Mouse (Mus musculus) myocyte (in vitro differentiated cells): ENCODE results near the gene Polr3f. TPM values are rescaled to one million over a fixed set of nuclear protein-coding genes. Genes with fewer than 3 reads are reported as not detected.

Source experiments
- H3K27me3 ChIP-seq: one replicate; pipeline ENCODE4 v1.6.1; 2011; ENCODE audit not compliant: control insufficient read depth, insufficient read depth, insufficient read length
- H3K36me3 ChIP-seq: one replicate; pipeline ENCODE4 v1.6.1; 2011; ENCODE audit not compliant: control insufficient read depth, insufficient read depth
- H3K4me2 ChIP-seq: one replicate; pipeline ENCODE4 v1.6.1; 2011; ENCODE audit warnings: low read depth, control low read depth
- H3K4me3 ChIP-seq: one replicate; pipeline ENCODE4 v1.5.1; 2011; ENCODE audit warnings: mild to moderate bottlenecking, control low read depth, moderate library complexity
- H3K79me2 ChIP-seq: one replicate; pipeline ENCODE4 v1.6.1; 2011; ENCODE audit not compliant: control insufficient read depth, insufficient read depth
- H3ac ChIP-seq: one replicate; pipeline ENCODE4 v1.6.1; 2011; ENCODE audit not compliant: control insufficient read depth, insufficient read length
- CEBPB ChIP-seq: IDR thresholded peaks from 2 replicates; pipeline ENCODE4 v1.6.1; 2011; ENCODE audit warnings: mild to moderate bottlenecking, moderate library complexity; ENCODE audit not compliant: poor library complexity, insufficient read depth, severe bottlenecking
- E2F4 ChIP-seq: IDR thresholded peaks from one replicate; pipeline ENCODE4 v1.6.1; 2011; ENCODE audit warnings: mild to moderate bottlenecking, control low read depth, moderate library complexity; ENCODE audit not compliant: insufficient read depth
- MAX ChIP-seq: IDR thresholded peaks from one replicate; pipeline ENCODE4 v1.6.1; 2011; ENCODE audit warnings: low read depth, mild to moderate bottlenecking, control low read depth
- MYOD1 ChIP-seq, 3 experiments: IDR thresholded peaks; one replicate each; pipeline ENCODE4 v1.6.1; 2011; ENCODE audit warnings: control low read depth in 2 of 3, low read depth in 2 of 3, mild to moderate bottlenecking in 2 of 3, moderate library complexity in 1 of 3; ENCODE audit not compliant: insufficient read length in 2 of 3, control insufficient read depth in 1 of 3
- MYOG ChIP-seq, 3 experiments: IDR thresholded peaks; one replicate each; pipeline ENCODE4 v1.6.1; 2011; ENCODE audit warnings: control low read depth in 2 of 3, low read depth in 2 of 3, mild to moderate bottlenecking in 2 of 3; ENCODE audit not compliant: insufficient read length in 2 of 3, control insufficient read depth in 1 of 3, insufficient read depth in 1 of 3
- POLR2A ChIP-seq: IDR thresholded peaks from one replicate; pipeline ENCODE4 v1.6.1; 2011; ENCODE audit warnings: low read depth, mild to moderate bottlenecking, control low read depth, moderate library complexity; ENCODE audit not compliant: insufficient read length
- POLR2AphosphoS2 ChIP-seq: IDR thresholded peaks from one replicate; pipeline ENCODE4 v1.6.1; 2011; ENCODE audit warnings: low read depth, control low read depth; ENCODE audit not compliant: insufficient read length
- REST ChIP-seq: IDR thresholded peaks from one replicate; pipeline ENCODE4 v1.6.1; 2011; ENCODE audit warnings: mild to moderate bottlenecking, control low read depth, moderate library complexity; ENCODE audit not compliant: insufficient read depth, insufficient read length
- SRF ChIP-seq: IDR thresholded peaks from one replicate; pipeline ENCODE4 v1.6.1; 2011; ENCODE audit warnings: low read depth; ENCODE audit not compliant: control insufficient read depth, insufficient read length
- TCF12 ChIP-seq: IDR thresholded peaks from one replicate; pipeline ENCODE4 v1.6.1; 2011; ENCODE audit warnings: mild to moderate bottlenecking, control low read depth; ENCODE audit not compliant: poor library complexity, insufficient read depth, severe bottlenecking
- TCF3 ChIP-seq: IDR thresholded peaks from one replicate; pipeline ENCODE4 v1.6.1; 2011; ENCODE audit warnings: low read depth, control low read depth; ENCODE audit not compliant: insufficient read length
- USF1 ChIP-seq: IDR thresholded peaks from one replicate; pipeline ENCODE4 v1.6.1; 2011; ENCODE audit warnings: low read depth, mild to moderate bottlenecking, control low read depth, moderate library complexity
- polyA plus RNA-seq: library from polyadenylated mRNA; unstranded; fragments of >200 nt; fragmentation: generic; extraction: Trizol; gene quantifications from one replicate; pipeline ENCODE4 v1.2.1, GENCODE M21; 2012; ENCODE audit warnings: missing spikeins

Polr3f gene
- polyA plus RNA-seq, 1 experiment: 5.5 TPM

DNA sequence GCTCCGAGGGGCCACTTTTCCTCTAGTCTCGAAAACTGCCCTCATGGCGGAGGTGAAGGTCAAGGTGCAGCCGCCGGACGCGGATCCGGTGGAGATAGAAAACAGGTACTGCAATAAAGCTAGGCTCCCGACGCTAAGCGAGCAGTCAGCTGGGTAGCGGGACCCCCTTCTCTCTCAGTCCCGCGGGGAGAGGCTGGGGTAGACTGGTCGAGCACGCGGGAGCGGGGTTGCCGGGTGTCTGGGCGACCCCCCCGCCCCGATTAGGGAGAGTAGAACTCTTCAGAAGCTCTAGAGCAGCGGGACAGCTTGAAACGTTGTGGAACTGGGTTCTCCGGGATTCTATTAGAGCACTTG is 280 bp downstream of the Polr3f start:
- Histone ChIP-seq H3K4me2 (peak overlapping the region; percentile 97), H3K36me3 (peaks cover 16% of the 10 kb centered on the region), H3K27me3 (no peaks in the 10 kb centered on the region), H3K79me2 (peaks cover 28% of the 10 kb centered on the region), H3K4me3 (peak overlapping the region; percentile 92), H3ac (peak overlapping the region; percentile 6)
- TF ChIP-seq POLR2AphosphoS2 (no peak), SRF (no peak), CEBPB (no peak), MYOD1 (IDR thresholded peaks at IDR 0.05; ENCODE audit: control insufficient read depth in 1 of 3, insufficient read length in 2 of 3, low read depth in 2 of 3) (no peak), E2F4 (no peak), MYOG (IDR thresholded peaks at IDR 0.05; ENCODE audit: control insufficient read depth in 1 of 3, insufficient read depth in 1 of 3, insufficient read length in 2 of 3, low read depth in 2 of 3) (no peak), TCF3 (no peak), POLR2A (no peak), REST (no peak), TCF12 (no peak), MAX (no peak), USF1 (no peak)

DNA sequence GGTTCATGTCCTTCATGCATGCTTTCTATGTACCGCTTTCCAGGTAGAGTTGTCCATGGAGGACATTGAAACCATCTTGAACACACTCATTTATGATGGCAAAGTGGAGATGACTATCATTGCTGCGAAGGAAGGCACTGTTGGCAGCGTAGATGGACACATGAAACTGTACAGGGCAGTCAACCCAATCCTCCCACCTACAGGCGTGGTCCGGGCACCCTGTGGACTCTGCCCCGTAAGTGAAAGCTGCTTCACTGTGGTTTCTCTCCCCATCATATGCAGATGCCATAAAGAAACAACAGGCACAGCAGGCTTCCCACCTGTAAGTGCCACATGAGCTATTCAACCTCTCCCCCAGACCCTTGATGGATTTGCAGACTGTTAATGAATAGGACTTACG is 9.6 kb downstream of the Polr3f start:
- H3K79me2 ChIP-seq: no peaks in the 10 kb centered on the region
- no peak overlapping the region for H3K4me3 ChIP-seq
- H3ac ChIP-seq: no peak overlapping the region
- no peak for TF ChIP-seq CEBPB
- no peak for TF ChIP-seq TCF12
- TF ChIP-seq REST: no peak
- no peak for TF ChIP-seq TCF3
- no peak for TF ChIP-seq SRF
- no peak for TF ChIP-seq MAX
- TF ChIP-seq USF1: no peak
- no peak for TF ChIP-seq E2F4
- no peak for TF ChIP-seq MYOD1 (IDR thresholded peaks at IDR 0.05; ENCODE audit: control insufficient read depth in 1 of 3, insufficient read length in 2 of 3, low read depth in 2 of 3)
- no peak for TF ChIP-seq POLR2AphosphoS2
- TF ChIP-seq POLR2A: no peak
- TF ChIP-seq MYOG (IDR thresholded peaks at IDR 0.05; ENCODE audit: control insufficient read depth in 1 of 3, insufficient read depth in 1 of 3, insufficient read length in 2 of 3, low read depth in 2 of 3): no peak
- H3K36me3 ChIP-seq: peaks cover 57% of the 10 kb centered on the region
- no peaks in the 10 kb centered on the region for H3K27me3 ChIP-seq
- no peak overlapping the region for H3K4me2 ChIP-seq

DNA sequence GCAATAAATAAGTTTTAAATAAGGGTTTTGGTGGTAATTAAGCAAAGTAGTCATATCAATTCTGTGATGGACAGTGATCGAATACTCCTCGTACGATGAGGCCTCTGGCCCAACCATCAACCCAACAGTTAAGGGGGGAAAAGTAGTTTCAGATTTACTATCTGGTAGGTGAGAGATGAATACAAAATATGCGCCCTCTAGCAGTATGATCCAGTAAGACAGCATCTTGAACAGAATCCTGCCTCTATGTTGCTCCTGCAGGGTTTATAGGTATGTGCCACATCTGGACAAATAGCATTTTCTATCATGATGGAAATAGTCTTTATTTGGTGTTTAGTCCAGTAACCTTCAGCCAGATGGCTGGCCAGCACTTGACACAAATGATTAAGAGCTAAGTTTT is 13.7 kb downstream of the Polr3f start:
- Histone ChIP-seq H3K4me3 (no peak overlapping the region), H3K79me2 (no peaks in the 10 kb centered on the region), H3K27me3 (no peaks in the 10 kb centered on the region), H3ac (no peak overlapping the region), H3K4me2 (no peak overlapping the region), H3K36me3 (peaks cover 32% of the 10 kb centered on the region)
- TF ChIP-seq REST (no peak), TCF3 (no peak)

DNA sequence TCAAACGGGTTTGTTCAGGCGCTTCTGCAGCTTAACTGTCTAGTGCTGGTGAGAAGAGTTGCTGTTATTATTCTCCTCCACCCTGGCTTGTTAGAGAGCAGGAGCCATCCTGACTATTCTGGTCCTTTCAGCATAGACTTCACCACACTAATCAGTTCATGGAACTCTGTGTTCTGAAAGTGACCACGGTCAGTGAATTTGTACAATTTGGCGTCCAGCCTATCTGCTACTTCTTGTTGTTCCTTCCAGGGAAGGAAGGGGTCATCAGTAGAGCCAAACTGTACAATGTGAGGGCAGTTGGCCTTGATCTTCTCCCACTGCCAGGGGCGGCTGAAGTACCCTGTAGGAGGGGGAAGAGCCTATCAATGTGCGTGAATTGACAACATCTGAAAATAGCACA is 16.2 kb downstream of the Polr3f start:
- Histone ChIP-seq H3K4me2 (no peak overlapping the region), H3K4me3 (no peak overlapping the region), H3ac (no peak overlapping the region), H3K27me3 (no peaks in the 10 kb centered on the region), H3K36me3 (peaks cover 22% of the 10 kb centered on the region), H3K79me2 (no peaks in the 10 kb centered on the region)
- TF ChIP-seq TCF3 (no peak), MYOD1 (IDR thresholded peaks at IDR 0.05; ENCODE audit: control insufficient read depth in 1 of 3, insufficient read length in 2 of 3, low read depth in 2 of 3) (no peak), USF1 (no peak), REST (no peak), TCF12 (no peak), CEBPB (no peak), MYOG (IDR thresholded peaks at IDR 0.05; ENCODE audit: control insufficient read depth in 1 of 3, insufficient read depth in 1 of 3, insufficient read length in 2 of 3, low read depth in 2 of 3) (no peak), SRF (no peak), POLR2AphosphoS2 (no peak), MAX (no peak), POLR2A (no peak), E2F4 (no peak)

DNA sequence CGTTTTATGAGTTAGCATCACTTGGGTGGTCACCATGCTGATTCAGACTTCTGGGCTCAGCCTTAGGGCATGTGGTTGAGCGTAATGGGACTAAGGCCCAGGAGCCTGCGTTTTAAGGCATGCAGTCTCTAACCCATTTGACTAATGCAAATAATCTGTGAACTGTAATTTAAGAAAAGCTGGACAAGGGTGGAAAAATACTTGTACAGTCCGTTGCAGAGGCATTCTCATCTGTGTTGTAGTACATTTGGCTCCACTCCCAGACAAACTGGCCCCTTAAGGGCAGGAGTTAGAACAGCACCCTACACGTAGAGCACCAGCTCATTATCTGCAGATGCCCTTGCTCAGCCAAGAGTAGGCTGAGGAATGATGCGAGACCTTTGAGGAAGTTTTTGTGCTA is 17.1 kb downstream of the Polr3f start:
- Histone ChIP-seq H3K27me3 (no peaks in the 10 kb centered on the region), H3ac (no peak overlapping the region), H3K36me3 (peaks cover 22% of the 10 kb centered on the region), H3K4me3 (no peak overlapping the region), H3K4me2 (no peak overlapping the region), H3K79me2 (no peaks in the 10 kb centered on the region)
- TF ChIP-seq MAX: no peak
- TF ChIP-seq SRF: no peak
- TF ChIP-seq REST: no peak
- no peak for TF ChIP-seq MYOG (IDR thresholded peaks at IDR 0.05; ENCODE audit: control insufficient read depth in 1 of 3, insufficient read depth in 1 of 3, insufficient read length in 2 of 3, low read depth in 2 of 3)
- TF ChIP-seq USF1: no peak
- no peak for TF ChIP-seq E2F4
- no peak for TF ChIP-seq MYOD1 (IDR thresholded peaks at IDR 0.05; ENCODE audit: control insufficient read depth in 1 of 3, insufficient read length in 2 of 3, low read depth in 2 of 3)
- TF ChIP-seq POLR2AphosphoS2: no peak
- no peak for TF ChIP-seq TCF12
- TF ChIP-seq TCF3: no peak
- TF ChIP-seq POLR2A: no peak
- no peak for TF ChIP-seq CEBPB
